Mouse (Mus musculus): Measurements from ENCODE around the gene Kctd13.

GRCm38 (mm10) chr7:126923999-126924398 lies 4.7 kb upstream of the Kctd13 start:
- TF ChIP-seq POLR2A (IDR thresholded peaks at IDR 0.05; ENCODE audit: low read depth, low read length) (no peak), CTCF (IDR thresholded peaks at IDR 0.05; ENCODE audit: extremely low read depth, insufficient read length, insufficient replicate concordance, low read depth, low read length) (no peak)

Measured in small intestine, adult 2 months (tissue).